Mouse (Mus musculus) ovary, postnatal 14 days (tissue): ENCODE measurements around the gene Fbxw11.
"Not testable (repeated sequence)": the region's sequence is repeated elsewhere in the genome, so short reads cannot be mapped to it uniquely, and the experiment has no call there.

Source experiments
- DNase-seq: peaks from one replicate; pipeline ENCODE4 v3.0.0; 2022; ENCODE audit warnings: low spot score

Gene Fbxw11

GRCm38 (mm10) chr11:32708739-32709501 is 66.4 kb downstream of the Fbxw11 start:
- DNase-seq = no peak

DNA sequence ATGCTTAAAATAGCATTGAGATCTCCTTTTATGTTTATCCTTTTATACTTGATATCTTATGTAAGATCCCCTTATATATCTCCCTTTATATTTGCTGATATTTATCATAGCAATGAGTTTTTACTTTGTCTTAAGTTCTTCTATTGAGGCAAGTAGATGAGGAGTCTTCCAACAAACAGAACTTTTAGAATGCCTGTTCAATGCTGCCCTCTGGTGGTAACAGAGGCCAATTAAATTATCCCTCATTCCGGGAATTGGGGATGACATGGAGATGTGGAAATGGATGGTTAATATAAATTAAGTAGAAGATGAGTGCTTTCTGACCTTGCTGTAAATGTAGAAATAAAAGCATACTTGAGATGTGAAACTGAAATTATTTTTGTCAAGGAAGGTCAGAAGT is 67.0 kb downstream of the Fbxw11 start:
- peak; percentile 53 for DNase-seq

- DNase-seq = peak; percentile 13
Observed at GRCm38 (mm10) chr11:32714230-32714629, 71.7 kb downstream of the Fbxw11 start.

DNA sequence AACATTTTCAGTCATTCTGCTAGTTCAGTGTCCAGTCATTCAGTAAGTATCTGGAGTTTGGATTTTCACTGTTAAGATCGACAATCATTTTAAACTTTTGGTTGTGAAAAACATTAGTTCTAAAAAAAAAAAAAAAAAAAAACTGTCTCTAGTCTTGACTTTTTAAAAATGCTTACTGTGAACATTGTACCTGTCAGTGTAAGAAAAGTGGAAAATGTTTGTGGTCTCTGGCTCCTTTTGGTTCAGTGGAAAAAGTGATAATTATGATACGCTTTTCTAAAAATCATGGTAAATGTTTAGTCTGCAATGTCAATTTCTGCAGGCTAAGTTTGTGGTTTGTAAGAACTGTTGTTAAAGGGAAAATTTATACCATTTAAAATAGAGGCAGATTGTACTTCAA is 72.4 kb downstream of the Fbxw11 start:
- DNase-seq = no peak

DNA sequence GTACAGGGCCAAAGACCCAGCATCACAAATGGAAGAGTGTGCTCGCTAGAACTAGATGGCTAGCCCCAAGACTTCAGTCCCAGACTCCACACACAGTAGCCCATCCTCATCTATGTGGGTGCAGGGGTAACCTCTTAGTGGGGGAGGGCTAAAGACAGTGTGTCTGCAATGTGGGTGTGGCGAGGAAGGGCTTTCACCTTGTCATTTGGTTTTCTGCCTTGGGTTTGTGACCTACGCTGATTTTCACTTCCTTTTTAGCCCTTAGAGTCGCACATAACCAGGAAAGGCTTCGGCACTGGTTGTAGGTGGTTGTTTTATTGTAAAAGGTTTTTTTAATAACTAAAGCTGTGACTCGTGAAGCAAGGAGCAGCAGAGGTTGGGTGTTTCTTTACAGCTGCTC is 73.0 kb downstream of the Fbxw11 start:
- no peak for DNase-seq

GRCm38 (mm10) chr11:32715970-32716369 is 73.4 kb downstream of the Fbxw11 start:
- no peak for DNase-seq

DNA sequence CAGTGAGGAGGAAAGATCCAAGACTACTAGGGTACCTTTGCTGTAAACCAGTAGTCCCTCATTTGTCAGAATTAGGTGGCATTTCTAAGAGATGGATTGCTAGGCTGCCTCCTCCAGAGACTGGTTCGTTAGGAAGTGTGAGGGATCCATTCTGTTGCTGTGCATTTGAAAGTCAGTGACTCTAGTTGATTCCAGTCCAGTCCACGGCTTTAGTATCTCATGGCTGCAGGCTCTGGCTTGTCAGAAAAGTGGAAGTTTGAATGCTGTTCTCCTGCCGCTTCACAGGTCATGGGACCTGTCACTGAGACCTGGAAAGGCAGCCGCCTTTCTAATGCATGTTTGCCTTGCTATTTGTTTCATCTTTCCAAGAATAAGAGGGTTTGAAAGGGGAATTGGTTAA is 74.4 kb downstream of the Fbxw11 start:
- no peak for DNase-seq

GRCm38 (mm10) chr11:32717711-32718110 is 75.2 kb downstream of the Fbxw11 start:
- not testable (repeated sequence) for DNase-seq

GRCm38 (mm10) chr11:32718371-32718770 is 75.8 kb downstream of the Fbxw11 start:
- peak; percentile 24 for DNase-seq

- DNase-seq = no peak
Observed at GRCm38 (mm10) chr11:32718979-32719378, 76.5 kb downstream of the Fbxw11 start.

DNA sequence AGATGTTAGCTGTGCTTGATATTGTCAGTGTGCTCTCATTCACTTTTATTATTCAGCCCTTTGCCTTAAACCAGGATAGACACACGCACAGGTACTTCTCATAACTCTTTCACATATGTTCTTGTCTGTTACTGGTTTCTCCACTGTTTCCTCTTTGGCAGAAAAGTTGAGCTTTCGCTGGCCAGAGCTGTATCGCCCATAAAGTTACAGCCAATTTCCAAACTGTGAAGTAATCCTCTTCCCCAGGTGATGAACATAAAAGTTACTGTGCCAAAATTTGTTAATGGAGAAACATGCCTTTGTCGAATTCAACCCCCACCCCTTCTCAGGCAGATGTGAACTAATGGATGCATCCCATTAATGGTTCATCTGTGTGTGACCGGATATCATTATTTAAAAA is 80.1 kb downstream of the Fbxw11 start:
- no peak for DNase-seq

DNA sequence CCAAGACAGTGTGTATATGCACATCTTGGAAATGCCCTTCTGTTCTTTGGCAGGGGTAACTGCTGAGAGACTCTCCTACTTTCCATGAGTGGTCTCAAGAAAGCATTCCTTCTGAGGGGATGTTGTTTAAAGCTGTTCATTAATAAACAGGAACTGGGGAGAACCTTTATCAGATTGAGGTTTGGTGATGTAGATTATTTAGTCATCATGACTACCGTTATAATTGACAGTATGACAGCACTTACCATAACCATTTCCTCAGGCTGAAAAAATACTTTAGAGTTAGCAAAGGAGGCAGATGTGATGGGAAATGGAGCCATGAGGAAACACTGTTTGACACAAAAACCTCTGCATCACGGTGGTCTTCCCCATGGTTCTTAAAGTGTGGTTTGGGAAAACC is 80.8 kb downstream of the Fbxw11 start:
- DNase-seq = no peak

GRCm38 (mm10) chr11:32725171-32725570 is 82.6 kb downstream of the Fbxw11 start:
- DNase-seq = no peak

DNA sequence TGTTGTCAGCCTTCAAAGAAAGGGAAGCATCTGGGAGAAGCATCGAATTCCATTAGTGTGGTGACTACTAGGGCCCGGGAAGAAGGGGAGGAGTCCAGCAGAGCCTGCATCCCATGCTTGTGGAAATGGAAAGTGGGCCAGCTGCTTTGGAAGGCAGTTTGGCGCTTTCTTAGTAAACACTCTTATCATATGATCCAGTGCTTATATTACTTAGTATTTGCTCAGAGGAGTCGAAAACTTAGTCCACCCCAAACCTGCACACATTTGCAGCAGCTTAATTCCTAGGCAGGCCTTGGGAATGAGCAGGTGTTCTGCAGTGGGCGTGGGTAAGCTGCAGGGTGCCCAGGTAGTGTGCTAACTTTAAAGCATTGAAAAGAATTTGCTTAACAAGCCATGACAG is 89.9 kb downstream of the Fbxw11 start:
- DNase-seq = no peak

DNA sequence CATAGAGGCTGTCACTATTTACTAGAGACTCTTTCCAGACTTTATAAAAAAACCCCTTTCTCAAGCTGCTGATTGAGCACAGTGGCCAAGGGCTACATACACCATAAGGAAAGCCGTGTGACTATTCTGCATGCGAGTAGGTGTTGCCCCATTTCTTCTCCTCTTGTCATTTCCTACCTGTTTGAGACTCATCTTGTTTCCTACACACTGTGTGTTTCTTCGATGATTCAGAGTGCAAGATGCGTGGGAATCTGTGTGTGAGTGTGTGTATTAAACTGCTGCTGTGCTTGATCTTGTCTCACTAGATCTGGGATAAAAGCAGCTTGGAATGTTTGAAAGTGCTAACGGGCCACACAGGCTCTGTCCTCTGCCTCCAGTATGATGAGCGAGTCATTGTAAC is 90.7 kb downstream of the Fbxw11 start:
- no peak for DNase-seq

- DNase-seq = no peak
Observed at GRCm38 (mm10) chr11:32736371-32736770, 93.8 kb downstream of the Fbxw11 start.

- no peak for DNase-seq
Observed at GRCm38 (mm10) chr11:32737729-32738128, 95.2 kb downstream of the Fbxw11 start.

- DNase-seq = no peak
Observed at GRCm38 (mm10) chr11:32743891-32744290, 101.4 kb downstream of the Fbxw11 start.

- no peak for DNase-seq
Observed at GRCm38 (mm10) chr11:32744463-32744862, 101.9 kb downstream of the Fbxw11 start.

DNA sequence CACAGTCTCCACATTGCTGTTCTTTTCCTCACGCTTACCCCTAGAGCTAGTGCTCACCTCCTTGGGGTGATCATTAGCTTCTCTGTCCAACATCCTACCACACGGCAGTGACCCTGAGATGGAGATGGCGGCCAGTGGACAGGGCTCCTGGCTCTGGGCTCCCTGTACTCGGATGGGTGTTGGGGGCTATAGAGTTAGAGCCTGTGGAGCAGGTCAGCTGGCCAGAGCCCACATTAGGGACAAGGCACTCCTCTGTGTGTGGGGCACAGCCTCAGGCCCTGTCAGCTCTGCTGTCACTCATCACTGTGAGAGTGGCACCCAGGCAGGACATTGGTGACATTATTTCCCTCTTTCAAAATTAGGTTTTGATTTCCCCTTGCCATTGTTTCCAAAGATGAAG is 102.9 kb downstream of the Fbxw11 start:
- no peak for DNase-seq

DNA sequence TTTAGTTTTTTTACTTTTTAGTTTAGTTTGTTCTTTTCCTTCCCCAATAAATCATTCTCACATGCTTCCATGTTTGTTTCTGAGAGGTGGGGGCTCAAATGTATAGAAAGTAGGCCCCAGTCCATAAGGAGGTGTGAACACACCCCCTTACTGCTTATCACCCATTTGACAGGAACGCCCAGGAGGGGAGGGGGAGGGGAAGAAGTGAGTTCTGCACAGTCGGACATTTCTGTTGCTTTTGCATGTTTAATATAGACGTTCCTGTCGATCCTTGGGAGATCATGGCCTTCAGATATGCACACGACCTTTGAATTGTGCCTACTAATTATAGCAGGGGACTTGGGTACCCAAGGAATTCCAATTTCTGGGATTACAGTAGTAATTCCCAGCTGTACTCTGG is 103.5 kb downstream of the Fbxw11 start:
- DNase-seq = no peak

DNA sequence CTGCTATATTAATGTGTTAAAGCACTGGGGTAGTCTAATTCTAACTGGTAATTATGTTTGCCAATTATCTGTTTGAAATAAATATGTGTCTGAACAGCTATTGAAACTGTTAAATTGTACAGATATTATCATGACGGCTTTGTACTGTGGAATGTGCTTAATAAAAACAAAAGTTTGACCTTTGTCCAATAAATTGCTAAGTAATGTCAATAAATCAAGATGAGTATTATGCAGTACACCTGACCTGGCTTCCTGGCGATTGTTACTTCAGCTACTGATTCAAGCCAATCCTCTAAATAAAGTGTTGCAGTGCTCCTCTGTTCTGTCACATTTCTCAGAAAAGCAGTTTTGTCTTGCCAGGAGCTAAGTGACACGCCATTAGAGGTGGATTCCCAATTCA is 104.0 kb downstream of the Fbxw11 start:
- DNase-seq = no peak

DNA sequence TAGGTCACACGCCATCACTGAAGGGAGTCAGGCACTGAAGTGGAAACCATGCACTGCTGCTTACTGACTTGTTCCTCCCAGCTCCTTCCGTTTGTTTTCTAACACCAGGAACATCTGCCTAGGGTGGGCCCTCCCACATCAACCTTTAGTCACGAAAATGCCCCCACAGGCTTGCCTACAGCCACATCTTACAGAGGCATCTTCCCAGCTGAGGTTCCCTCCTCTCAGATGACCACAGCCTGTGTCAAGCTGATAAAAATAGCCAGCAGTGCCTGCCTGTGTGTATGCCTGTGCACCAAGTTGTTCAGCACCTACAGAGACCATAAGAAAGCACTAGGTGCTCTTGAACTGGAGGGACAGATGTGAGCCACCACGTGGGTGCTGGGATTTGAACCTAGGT is 106.3 kb downstream of the Fbxw11 start:
- no peak for DNase-seq

- no peak for DNase-seq
Observed at GRCm38 (mm10) chr11:32751863-32752594, 109.5 kb downstream of the Fbxw11 start.
